Mouse (Mus musculus): ENCODE measurements around the gene Aven.
A peak's percentile ranks its signal among the peaks of the same experiment; 100 is the strongest.

Aven gene

GRCm38 (mm10) chr2:112669461-112669860, 176.7 kb downstream of the Aven start:
- no peak for DNase-seq (ENCODE audit: low read depth, low spot score)

GRCm38 (mm10) chr2:112676175-112676574, 183.4 kb downstream of the Aven start:
- DNase-seq (ENCODE audit: low read depth, low spot score) = no peak

DNA sequence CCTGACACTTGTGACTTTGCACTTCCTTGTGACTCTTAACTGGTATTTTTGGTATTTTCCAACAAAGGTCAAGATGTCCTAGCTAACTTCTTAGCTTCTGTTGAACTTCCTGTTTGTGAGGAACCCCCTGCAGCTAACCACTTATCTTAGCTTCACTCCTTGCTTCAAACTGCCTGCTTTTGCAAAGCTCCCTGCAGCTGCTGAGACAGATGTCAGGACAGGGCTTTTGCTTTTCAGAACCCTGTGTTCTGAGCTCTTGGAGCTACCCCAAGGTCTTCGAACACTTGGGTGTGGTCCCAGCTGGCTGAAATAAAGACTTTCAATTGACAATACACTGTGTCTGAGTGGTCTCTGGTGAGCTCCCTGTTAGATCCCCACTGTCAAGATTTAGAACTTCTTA, 184.0 kb downstream of the Aven start:
- peak; percentile 15 for DNase-seq (ENCODE audit: low read depth, low spot score)

- no peak for DNase-seq (ENCODE audit: low read depth, low spot score)
These were observed 184.5 kb downstream of the Aven start for GRCm38 (mm10) chr2:112677246-112677645.

DNA sequence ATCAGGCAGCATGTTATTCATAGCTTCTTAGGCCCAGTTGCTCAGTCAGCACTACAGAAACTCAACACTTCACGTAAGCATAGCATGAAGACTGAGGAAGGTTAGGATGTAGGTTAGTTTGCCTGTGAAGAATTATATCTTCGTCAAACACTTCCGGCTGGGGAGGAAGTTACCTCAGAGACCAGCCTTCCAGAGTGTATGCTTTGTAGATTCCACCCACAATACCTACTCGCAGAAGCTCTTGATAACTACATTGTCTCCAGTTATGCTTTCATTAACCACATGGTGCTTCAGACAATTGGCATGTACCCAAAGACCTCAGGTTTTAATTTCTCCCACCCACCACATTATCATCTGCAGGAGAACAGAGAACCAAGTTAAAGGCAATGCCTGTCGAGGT, 189.1 kb downstream of the Aven start:
- DNase-seq (ENCODE audit: low read depth, low spot score) = no peak

Data from A20 (cell line).